Mouse (Mus musculus) spleen, adult 12 weeks (tissue): ENCODE measurements around the gene Dusp1.

ENCODE experiments used
- DNase-seq: peaks from one replicate; pipeline ENCODE4 v3.0.0; 2022; ENCODE audit warnings: low spot score

Gene Dusp1

GRCm38 (mm10) chr17:26583606-26584005 is 21.7 kb upstream of the Dusp1 start:
- no peak for DNase-seq

- DNase-seq = no peak
These were observed 21.1 kb upstream of the Dusp1 start for GRCm38 (mm10) chr17:26583056-26583455.

GRCm38 (mm10) chr17:26582297-26582696 is 20.4 kb upstream of the Dusp1 start:
- no peak for DNase-seq

- DNase-seq = no peak
These were observed 19.0 kb upstream of the Dusp1 start for GRCm38 (mm10) chr17:26580873-26581401.

GRCm38 (mm10) chr17:26579396-26579795 is 17.5 kb upstream of the Dusp1 start:
- no peak for DNase-seq

- DNase-seq = no peak
These were observed 16.8 kb upstream of the Dusp1 start for GRCm38 (mm10) chr17:26578771-26579170.

GRCm38 (mm10) chr17:26578162-26578561 is 16.2 kb upstream of the Dusp1 start:
- no peak for DNase-seq

GRCm38 (mm10) chr17:26577309-26577708 is 15.4 kb upstream of the Dusp1 start:
- no peak for DNase-seq

- no peak for DNase-seq
These were observed 14.9 kb upstream of the Dusp1 start for GRCm38 (mm10) chr17:26576833-26577232.

- DNase-seq = no peak
These were observed 14.1 kb upstream of the Dusp1 start for GRCm38 (mm10) chr17:26575786-26576690.

GRCm38 (mm10) chr17:26574701-26575100 is 12.8 kb upstream of the Dusp1 start:
- no peak for DNase-seq

- no peak for DNase-seq
These were observed 12.2 kb upstream of the Dusp1 start for GRCm38 (mm10) chr17:26574118-26574517.

GRCm38 (mm10) chr17:26572265-26572664 is 10.3 kb upstream of the Dusp1 start:
- DNase-seq = no peak

- DNase-seq = no peak
These were observed 9.4 kb upstream of the Dusp1 start for GRCm38 (mm10) chr17:26571377-26571776.

- no peak for DNase-seq
These were observed 8.8 kb upstream of the Dusp1 start for GRCm38 (mm10) chr17:26570651-26571118.

- DNase-seq = no peak
These were observed 7.8 kb upstream of the Dusp1 start for GRCm38 (mm10) chr17:26569594-26570350.

- no peak for DNase-seq
These were observed 5.9 kb upstream of the Dusp1 start for GRCm38 (mm10) chr17:26567818-26568173.

- no peak for DNase-seq
These were observed 5.4 kb upstream of the Dusp1 start for GRCm38 (mm10) chr17:26567142-26567817.

- no peak for DNase-seq
These were observed 2.5 kb upstream of the Dusp1 start for GRCm38 (mm10) chr17:26564439-26564838.

- no peak for DNase-seq
These were observed 1.5 kb upstream of the Dusp1 start for GRCm38 (mm10) chr17:26563476-26563875.

- DNase-seq = no peak
These were observed 364 bp upstream of the Dusp1 start for GRCm38 (mm10) chr17:26562292-26562691.

GRCm38 (mm10) chr17:26561290-26561640 is 663 bp downstream of the Dusp1 start, which contains the start of gene Ergic1:
Gene Ergic1 (plus strand): TSS chr17:26561489.
- DNase-seq = peak; percentile 61
